ENCODE assay signal across 11 mouse cellular contexts in genomic region chr2:105797842-105798241, GRCm38 (mm10).
A peak's percentile ranks its signal among the peaks of the same experiment; 100 is the strongest.
DNase-seq lines count a peak whose midpoint lies in the region; ATAC-seq lines count a peak whose summit lies in the region.
"Had no signal": no experiment of that assay in that cellular context is flagged by ENCODE, and none has a peak within 500 bp of the region (broad histone marks: within the 10 kb centered on the region; RNA-seq: fewer than 3 reads in every experiment).

No protein-coding gene starts in this region.

- peak; percentile 81 for ATAC-seq in frontal cortex, adult (ENCODE audit: low TSS enrichment)
- no peak for ATAC-seq in megakaryocyte progenitor cell, adult 5-6 weeks (replicated peaks; ENCODE audit: poor library complexity)
- ATAC-seq: forebrain, embryonic 14.5 days; midbrain, embryonic 15.5 days had no signal

- DNase-seq in frontal cortex, postnatal 25 days (ENCODE audit: low spot score in 2 of 2): no peak
- DNase-seq in left cerebral cortex, adult 18-20 months (ENCODE audit: low spot score in 2 of 2): peak; percentile 12 to 33
- no peak for DNase-seq in left cerebral cortex, postnatal 14 days (ENCODE audit: low spot score in 2 of 2)
- peak; percentile 86 for DNase-seq in Muller cell, postnatal 12 days (ENCODE audit: inconsistent ontology term)
- DNase-seq in fibroblast of lung, adult 2 months (ENCODE audit: low read depth): peak; percentile 27
- no peak for DNase-seq in embryo, embryonic 11 days
- DNase-seq: lung, postnatal 14 days had no signal

- intact Hi-C loops in left cerebral cortex, postnatal 14 days (cut with DNase I): no loop called here

Comparison
In these comparisons a context has a peak if more than half of its experiments do, and no peak if none do; other contexts are left out.
1. DNase-seq: peak in left cerebral cortex, adult 18-20 months (2 of 2), Muller cell, postnatal 12 days (single experiment) and fibroblast of lung, adult 2 months (single experiment); none in frontal cortex, postnatal 25 days (0 of 2), left cerebral cortex, postnatal 14 days (0 of 2) and embryo, embryonic 11 days (single experiment).